Mouse (Mus musculus): Measurements from ENCODE around the gene Trak1. TPM values are rescaled to one million over a fixed set of nuclear protein-coding genes. Genes with fewer than 3 reads are reported as not detected.

Trak1 gene
- polyA plus RNA-seq, 1 experiment = 9.7 TPM

- peaks cover 45% of the 10 kb centered on the region for H3K4me1 ChIP-seq
- H3K4me3 ChIP-seq (replicated peaks) = no peak overlapping the region
- TF ChIP-seq GATA1 (IDR thresholded peaks at IDR 0.05; ENCODE audit: borderline replicate concordance, low read length) = no peak
- TF ChIP-seq FLI1 (IDR thresholded peaks at IDR 0.05; ENCODE audit: low read length) = no peak
- H3K36me3 ChIP-seq (replicated peaks; ENCODE audit: low read length) = no peaks in the 10 kb centered on the region
- H3K27me3 ChIP-seq (replicated peaks) = peaks cover 5% of the 10 kb centered on the region
- H3K9me3 ChIP-seq = no peaks in the 10 kb centered on the region
Measured at GRCm38 (mm10) chr9:121374864-121375255, 77.6 kb downstream of the Trak1 start.

- Histone ChIP-seq H3K9me3 (no peaks in the 10 kb centered on the region), H3K4me3 (replicated peaks) (no peak overlapping the region), H3K27me3 (replicated peaks) (peaks cover 5% of the 10 kb centered on the region), H3K4me1 (peaks cover 38% of the 10 kb centered on the region), H3K36me3 (replicated peaks; ENCODE audit: low read length) (no peaks in the 10 kb centered on the region)
- no peak for TF ChIP-seq FLI1 (IDR thresholded peaks at IDR 0.05; ENCODE audit: low read length)
- TF ChIP-seq GATA1 (IDR thresholded peaks at IDR 0.05; ENCODE audit: borderline replicate concordance, low read length) = no peak
Measured at GRCm38 (mm10) chr9:121376094-121376493, 78.8 kb downstream of the Trak1 start.

- TF ChIP-seq GATA1 (IDR thresholded peaks at IDR 0.05; ENCODE audit: borderline replicate concordance, low read length) = no peak
- TF ChIP-seq FLI1 (IDR thresholded peaks at IDR 0.05; ENCODE audit: low read length) = no peak
Measured at GRCm38 (mm10) chr9:121380310-121380920, 83.1 kb downstream of the Trak1 start.

GRCm38 (mm10) chr9:121381678-121382297 lies 84.5 kb downstream of the Trak1 start:
- Histone ChIP-seq H3K36me3 (replicated peaks; ENCODE audit: low read length) (no peaks in the 10 kb centered on the region), H3K9me3 (no peaks in the 10 kb centered on the region), H3K4me3 (replicated peaks) (peak overlapping the region; percentile 21), H3K27me3 (replicated peaks) (peaks cover 37% of the 10 kb centered on the region), H3K4me1 (peaks cover 50% of the 10 kb centered on the region)
- TF ChIP-seq GATA1 (IDR thresholded peaks at IDR 0.05; ENCODE audit: borderline replicate concordance, low read length) (no peak), FLI1 (IDR thresholded peaks at IDR 0.05; ENCODE audit: low read length) (no peak)

More at GRCm38 (mm10) chr9:121380310-121380920, 83.1 kb downstream of the Trak1 start:
- Histone ChIP-seq H3K36me3 (replicated peaks; ENCODE audit: low read length) (no peaks in the 10 kb centered on the region), H3K9me3 (no peaks in the 10 kb centered on the region), H3K4me1 (peaks cover 49% of the 10 kb centered on the region), H3K27me3 (replicated peaks) (peaks cover 29% of the 10 kb centered on the region), H3K4me3 (replicated peaks) (no peak overlapping the region)

- no peaks in the 10 kb centered on the region for H3K9me3 ChIP-seq
- H3K27me3 ChIP-seq (replicated peaks) = peaks cover 43% of the 10 kb centered on the region
- peak overlapping the region; percentile 4 for H3K4me3 ChIP-seq (replicated peaks)
- no peaks in the 10 kb centered on the region for H3K36me3 ChIP-seq (replicated peaks; ENCODE audit: low read length)
- no peak for TF ChIP-seq GATA1 (IDR thresholded peaks at IDR 0.05; ENCODE audit: borderline replicate concordance, low read length)
- no peak for TF ChIP-seq FLI1 (IDR thresholded peaks at IDR 0.05; ENCODE audit: low read length)
- peaks cover 50% of the 10 kb centered on the region for H3K4me1 ChIP-seq
Measured at GRCm38 (mm10) chr9:121382568-121382967, 85.3 kb downstream of the Trak1 start.

- no peak overlapping the region for H3K4me3 ChIP-seq (replicated peaks)
- TF ChIP-seq GATA1 (IDR thresholded peaks at IDR 0.05; ENCODE audit: borderline replicate concordance, low read length) (no peak), FLI1 (IDR thresholded peaks at IDR 0.05; ENCODE audit: low read length) (no peak)
Measured at GRCm38 (mm10) chr9:121383180-121383586, 85.9 kb downstream of the Trak1 start.

GRCm38 (mm10) chr9:121384620-121385019 lies 87.3 kb downstream of the Trak1 start:
- Histone ChIP-seq H3K36me3 (replicated peaks; ENCODE audit: low read length) (no peaks in the 10 kb centered on the region), H3K9me3 (no peaks in the 10 kb centered on the region), H3K4me1 (peaks cover 50% of the 10 kb centered on the region), H3K4me3 (replicated peaks) (peak overlapping the region; percentile 26), H3K27me3 (replicated peaks) (peaks cover 57% of the 10 kb centered on the region)
- TF ChIP-seq FLI1 (IDR thresholded peaks at IDR 0.05; ENCODE audit: low read length) = no peak
- no peak for TF ChIP-seq GATA1 (IDR thresholded peaks at IDR 0.05; ENCODE audit: borderline replicate concordance, low read length)

More at GRCm38 (mm10) chr9:121383180-121383586, 85.9 kb downstream of the Trak1 start:
- Histone ChIP-seq H3K27me3 (replicated peaks) (peaks cover 46% of the 10 kb centered on the region), H3K9me3 (no peaks in the 10 kb centered on the region), H3K4me1 (peaks cover 50% of the 10 kb centered on the region), H3K36me3 (replicated peaks; ENCODE audit: low read length) (no peaks in the 10 kb centered on the region)

- Histone ChIP-seq H3K9me3 (no peaks in the 10 kb centered on the region), H3K27me3 (replicated peaks) (peaks cover 62% of the 10 kb centered on the region), H3K4me3 (replicated peaks) (peak overlapping the region; percentile 64), H3K4me1 (peaks cover 50% of the 10 kb centered on the region), H3K36me3 (replicated peaks; ENCODE audit: low read length) (no peaks in the 10 kb centered on the region)
- TF ChIP-seq FLI1 (IDR thresholded peaks at IDR 0.05; ENCODE audit: low read length) = no peak
- no peak for TF ChIP-seq GATA1 (IDR thresholded peaks at IDR 0.05; ENCODE audit: borderline replicate concordance, low read length)
Measured at GRCm38 (mm10) chr9:121385091-121385748, 87.9 kb downstream of the Trak1 start.

GRCm38 (mm10) chr9:121385749-121386350 lies 88.5 kb downstream of the Trak1 start:
- Histone ChIP-seq H3K9me3 (no peaks in the 10 kb centered on the region), H3K36me3 (replicated peaks; ENCODE audit: low read length) (no peaks in the 10 kb centered on the region), H3K4me3 (replicated peaks) (no peak overlapping the region), H3K4me1 (peaks cover 47% of the 10 kb centered on the region), H3K27me3 (replicated peaks) (peaks cover 67% of the 10 kb centered on the region)
- TF ChIP-seq FLI1 (IDR thresholded peaks at IDR 0.05; ENCODE audit: low read length) (no peak), GATA1 (IDR thresholded peaks at IDR 0.05; ENCODE audit: borderline replicate concordance, low read length) (no peak)

Data from megakaryocyte, embryonic 14.5 days (primary cell).